Mouse (Mus musculus) c-Kit-positive CD71-negative TER-119-negative erythroid progenitor cells, embryonic 14.5 days (primary cell): ENCODE measurements around the gene Spef1.

Experiments
- DNase-seq: peaks from one replicate; pipeline ENCODE4 v3.0.0-alpha.2; 2013; ENCODE audit warnings: low read depth

The Spef1 gene

GRCm38 (mm10) chr2:131141336-131141986 lies 45.6 kb downstream of the Spef1 start:
- DNase-seq, result no peak

GRCm38 (mm10) chr2:131140533-131140905 lies 46.6 kb downstream of the Spef1 start:
- no peak for DNase-seq

DNA sequence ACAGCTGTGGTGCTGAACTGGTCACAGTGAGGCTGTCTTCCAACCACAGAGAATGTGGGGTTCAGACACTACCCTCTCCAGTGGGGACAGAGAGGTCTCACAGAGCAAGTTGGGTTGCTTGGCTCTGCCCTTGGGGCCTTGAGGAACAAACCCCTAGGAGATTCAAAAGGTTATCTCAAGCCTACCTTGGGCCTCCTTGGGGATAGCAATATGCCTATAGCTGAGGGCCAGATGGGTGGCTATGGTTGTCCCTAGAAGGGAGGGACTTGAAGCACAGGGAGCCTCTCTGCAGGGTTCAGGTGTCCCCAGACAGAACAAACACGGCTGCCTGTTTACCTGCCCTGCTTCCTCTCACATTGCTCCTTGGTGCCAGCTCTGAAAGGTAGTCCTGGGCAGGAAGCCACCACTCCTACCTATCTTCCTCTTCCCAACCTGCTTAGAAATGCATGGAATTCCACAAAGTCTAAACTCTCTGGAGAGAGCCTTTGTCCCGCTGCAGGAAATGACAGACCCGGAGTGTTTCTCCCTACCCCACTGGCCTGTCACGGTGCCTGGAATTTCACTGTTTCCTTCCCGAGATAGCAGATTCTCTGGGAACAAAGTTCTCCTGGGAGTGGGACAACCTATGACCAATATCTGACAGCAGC lies 47.1 kb downstream of the Spef1 start:
- DNase-seq, result no peak

- DNase-seq, result no peak
Observed at GRCm38 (mm10) chr2:131139287-131139686, 47.8 kb downstream of the Spef1 start.

GRCm38 (mm10) chr2:131138760-131139159 lies 48.3 kb downstream of the Spef1 start:
- DNase-seq, result no peak

DNA sequence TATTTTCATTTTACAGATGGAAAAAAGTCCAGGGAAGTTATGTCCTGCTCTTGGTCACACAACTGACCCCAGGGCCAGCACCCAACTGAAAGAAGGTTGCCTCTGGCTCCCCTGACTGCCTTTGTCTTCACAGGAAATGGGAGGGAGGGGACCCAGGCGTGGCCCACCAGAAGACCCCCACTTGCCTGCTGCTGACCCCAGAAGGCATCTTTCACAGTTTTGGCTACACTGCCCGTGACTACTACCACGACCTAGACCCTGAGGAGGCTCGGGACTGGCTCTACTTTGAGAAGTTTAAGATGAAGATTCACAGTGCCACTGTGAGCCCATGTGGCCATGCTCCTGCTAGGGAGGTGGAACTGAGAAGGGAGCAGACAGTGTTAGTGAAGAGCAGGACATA lies 48.8 kb downstream of the Spef1 start:
- no peak for DNase-seq

DNA sequence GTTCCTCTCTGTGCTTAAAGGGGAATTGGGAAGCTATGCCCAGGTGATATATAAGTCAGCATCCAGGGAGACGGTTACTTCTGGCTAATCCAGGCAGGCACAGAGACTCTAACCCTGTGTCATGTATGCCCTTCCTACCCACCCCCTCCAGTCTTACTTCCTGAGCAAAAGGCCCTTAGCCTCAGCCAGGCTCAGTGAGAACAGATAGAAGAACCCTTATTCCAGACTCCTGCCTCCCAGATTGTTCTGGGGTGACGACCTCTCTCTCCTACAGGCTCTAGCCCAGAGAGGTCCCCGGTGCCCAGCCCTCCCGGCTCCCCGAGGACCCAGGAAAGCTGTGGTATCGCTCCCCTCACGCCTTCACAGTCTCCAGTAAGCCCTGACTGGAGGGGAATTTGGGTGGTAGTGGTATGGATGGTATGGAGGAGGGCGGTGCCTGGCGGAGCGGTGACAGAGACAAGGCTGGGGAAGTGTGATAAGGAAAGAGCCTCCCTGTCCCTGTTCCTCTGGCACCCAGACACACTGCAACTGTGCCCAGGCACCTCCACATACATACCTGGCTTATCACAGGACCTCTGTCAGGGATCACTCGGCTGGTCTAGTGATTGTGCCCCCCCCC lies 51.5 kb downstream of the Spef1 start:
- DNase-seq, result peak; percentile 31

GRCm38 (mm10) chr2:131134826-131135400 lies 52.2 kb downstream of the Spef1 start:
- no peak for DNase-seq

GRCm38 (mm10) chr2:131134381-131134780 lies 52.7 kb downstream of the Spef1 start:
- DNase-seq, result no peak

DNA sequence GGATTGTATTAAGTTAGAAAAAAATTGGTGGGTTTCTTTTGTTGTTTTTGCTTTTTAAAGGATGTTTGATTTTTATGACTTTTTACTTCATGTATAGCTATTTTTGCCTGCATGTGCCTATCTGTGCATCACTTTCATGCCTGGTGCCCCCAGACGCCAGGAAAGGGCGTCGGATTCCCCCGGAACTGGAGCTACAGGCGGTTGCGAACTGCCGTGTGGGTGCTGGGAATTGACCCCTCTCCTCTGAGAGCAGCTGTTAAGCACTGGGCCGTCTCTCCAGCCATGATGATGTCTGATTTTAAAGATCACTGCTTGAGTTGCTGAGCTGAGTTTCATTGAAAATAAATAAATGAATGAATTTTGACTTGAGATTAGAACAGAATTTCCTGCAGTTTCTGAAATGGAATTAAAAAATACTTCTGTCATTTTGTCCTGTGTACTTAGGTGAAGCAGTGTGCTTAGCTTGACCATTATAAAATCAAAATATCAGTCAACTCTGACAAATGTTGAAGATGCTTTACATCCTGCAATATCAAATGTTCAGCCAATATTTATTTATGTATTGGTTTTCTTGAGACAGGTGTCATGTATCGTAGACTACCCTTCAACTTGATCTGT lies 54.0 kb downstream of the Spef1 start, which contains the start of gene Gm11037:
TSS of gene Gm11037 (plus strand) at position 568 of the 618 bp plus-strand sequence.
- DNase-seq, result no peak

GRCm38 (mm10) chr2:131132111-131132888 lies 54.8 kb downstream of the Spef1 start:
- DNase-seq, result no peak

GRCm38 (mm10) chr2:131130849-131131248 lies 56.2 kb downstream of the Spef1 start:
- no peak for DNase-seq

GRCm38 (mm10) chr2:131129836-131130235 lies 57.2 kb downstream of the Spef1 start:
- no peak for DNase-seq

- no peak for DNase-seq
Observed at GRCm38 (mm10) chr2:131128636-131129157, 58.4 kb downstream of the Spef1 start.

- no peak for DNase-seq
Observed at GRCm38 (mm10) chr2:131128211-131128610, 58.9 kb downstream of the Spef1 start.

DNA sequence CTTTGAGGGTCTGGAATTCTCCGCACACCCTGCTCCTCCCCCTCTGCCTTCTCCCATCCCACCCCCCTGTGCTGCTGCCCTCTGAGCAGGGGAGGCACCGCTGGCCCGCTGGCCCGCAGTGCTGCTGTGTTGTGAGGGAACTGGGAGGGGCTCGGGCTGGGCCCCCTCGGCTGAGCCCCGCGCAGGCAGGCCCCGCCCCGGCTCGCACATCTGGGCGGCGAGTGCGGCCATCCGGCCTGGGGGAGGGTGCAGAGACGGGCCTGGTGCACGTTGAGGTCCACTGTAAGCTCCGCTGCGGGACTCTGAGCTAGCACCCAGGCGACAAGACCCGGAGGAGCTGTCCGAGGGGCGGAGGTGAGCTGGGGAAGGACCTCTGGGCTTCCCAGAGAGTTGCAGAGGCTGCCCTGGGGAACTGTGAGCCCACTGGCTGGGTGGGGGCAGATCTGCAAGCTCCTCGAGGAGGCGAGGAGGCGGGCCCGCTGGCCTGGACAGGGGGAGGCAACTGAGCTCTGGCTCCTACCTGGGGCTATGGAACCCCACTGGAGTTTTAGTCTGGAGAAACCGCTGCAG lies 59.8 kb downstream of the Spef1 start, which contains the start of gene Hspa12b:
TSS of gene Hspa12b (plus strand) at position 120 of the 570 bp plus-strand sequence.
- DNase-seq, result no peak

- no peak for DNase-seq
Observed at GRCm38 (mm10) chr2:131125964-131126815, 60.9 kb downstream of the Spef1 start.

DNA sequence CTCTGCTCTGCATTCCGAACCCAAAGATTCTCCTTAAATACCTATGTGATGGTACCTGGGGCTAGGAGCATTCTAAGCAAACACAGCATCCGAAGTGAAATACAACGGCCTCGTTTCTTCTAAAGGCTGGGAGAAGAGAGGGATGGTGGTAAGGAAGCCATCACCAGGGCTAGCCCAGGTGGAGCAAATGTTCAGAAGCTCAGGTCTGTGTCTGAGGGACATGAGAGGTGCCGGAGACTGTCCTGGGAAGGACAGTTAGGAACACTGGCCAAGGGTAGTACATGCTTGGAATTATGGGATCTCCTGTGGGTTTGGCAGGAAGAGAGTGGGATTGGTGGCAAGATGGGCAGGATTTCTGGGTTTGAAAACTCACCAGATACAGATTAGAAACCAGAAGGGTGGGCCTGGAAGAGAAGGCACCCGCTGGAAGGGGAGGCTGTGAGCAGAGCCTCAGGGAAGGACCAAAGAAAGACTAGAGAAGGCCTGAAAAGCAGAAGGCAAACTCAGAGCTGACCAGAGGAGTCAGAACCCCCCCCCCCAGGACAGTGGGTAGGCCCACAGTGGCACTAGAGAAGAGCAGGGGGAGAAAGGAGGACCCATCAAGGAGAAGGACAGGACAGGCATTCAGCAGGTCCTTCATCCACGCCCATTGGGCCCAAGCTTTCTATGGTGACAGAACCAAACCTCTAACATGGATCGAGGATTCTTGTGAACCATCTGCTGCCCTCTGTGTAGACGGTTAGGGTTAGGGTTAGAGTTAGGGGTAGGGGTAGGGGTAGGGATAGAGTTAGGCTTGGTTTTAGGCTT lies 61.7 kb downstream of the Spef1 start:
- DNase-seq, result no peak

GRCm38 (mm10) chr2:131124166-131124565 lies 62.9 kb downstream of the Spef1 start:
- DNase-seq, result no peak
